Mouse (Mus musculus) testis, adult 2 months (tissue): ENCODE measurements around the gene Itgb2.

Experiments
- CTCF ChIP-seq: fragments of 200-500 bp; IDR thresholded peaks from 2 replicates; pipeline ENCODE4 v1.5.1; 2012; ENCODE audit warnings: low read depth, mild to moderate bottlenecking, inconsistent platforms, low read length, moderate library complexity; ENCODE audit not compliant: control insufficient read depth, insufficient read depth, insufficient replicate concordance
- POLR2A ChIP-seq: fragments of 200-500 bp; IDR thresholded peaks from 2 replicates; pipeline ENCODE4 v1.6.1; 2012; ENCODE audit warnings: low read depth, mild to moderate bottlenecking, inconsistent platforms, low read length, moderate library complexity; ENCODE audit not compliant: control insufficient read depth

DNA sequence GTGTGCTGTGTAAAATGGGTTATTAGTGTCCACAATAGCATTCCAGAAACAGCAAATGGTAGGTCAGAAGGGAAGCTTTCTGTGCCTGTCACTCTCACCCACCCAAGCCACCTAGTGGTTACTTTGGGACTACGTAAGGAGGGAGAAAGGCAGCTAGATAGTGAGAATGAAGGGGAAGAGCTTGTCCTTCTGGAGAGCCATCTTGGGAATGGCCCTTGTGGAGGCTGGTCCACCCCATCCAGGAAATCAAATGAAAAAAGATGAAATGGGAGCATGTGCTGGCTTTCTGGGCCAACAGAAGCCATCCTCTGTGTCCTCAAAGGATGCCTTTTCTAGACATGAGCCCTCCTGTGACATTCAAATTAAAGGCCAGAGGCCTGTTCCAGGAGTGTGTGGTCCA lies 75.3 kb downstream of the Itgb2 start:
- TF ChIP-seq CTCF (peak; percentile 6; the same call in 1 of the 2 replicates), POLR2A (no peak)
